Mouse (Mus musculus) forebrain, embryonic 14.5 days (tissue): Measurements from ENCODE around the gene Odaph. TPM values are rescaled to one million over a fixed set of nuclear protein-coding genes. Genes with fewer than 3 reads are reported as not detected.

Source experiments
- ATAC-seq: fragments of 200-750 bp; cut with Nextera tagmentation; 2 replicates; pipeline ENCODE4 v1.8.0; 2017; ENCODE audit warnings: mild to moderate bottlenecking, moderate library complexity
- DNase-seq: peaks from one replicate; pipeline ENCODE4 v3.0.0-alpha.2; 2015; ENCODE audit warnings: low spot score
- H3K27ac ChIP-seq: fragments of 300-500 bp; sonication (generic); 2 replicates; pipeline ENCODE4 v1.5.1; 2014; ENCODE audit warnings: low read depth, mild to moderate bottlenecking, control low read depth, low read length, moderate library complexity
- H3K27me3 ChIP-seq: fragments of 300-500 bp; sonication (generic); replicated peaks from 2 replicates; pipeline ENCODE4 v1.6.1; 2014; ENCODE audit warnings: low read length, control low read depth, mixed read lengths; ENCODE audit not compliant: control insufficient read depth, insufficient read depth
- H3K36me3 ChIP-seq: fragments of 300-500 bp; sonication (generic); 2 replicates; pipeline ENCODE4 v1.6.1; 2014; ENCODE audit warnings: low read length, control low read depth; ENCODE audit not compliant: control insufficient read depth, insufficient read depth
- H3K4me1 ChIP-seq: fragments of 300-500 bp; sonication (generic); 2 replicates; pipeline ENCODE4 v1.6.1; 2014; ENCODE audit warnings: antibody characterized with exemption, low read length, control low read depth; ENCODE audit not compliant: control insufficient read depth, insufficient read depth
- H3K4me2 ChIP-seq: fragments of 300-500 bp; sonication (generic); 2 replicates; pipeline ENCODE4 v1.6.1; 2014; ENCODE audit warnings: mild to moderate bottlenecking, control low read depth, low read length
- H3K4me3 ChIP-seq: fragments of 300-500 bp; sonication (generic); 2 replicates; pipeline ENCODE4 v1.5.1; 2014; ENCODE audit warnings: low read depth, low read length, control low read depth
- H3K9ac ChIP-seq: fragments of 300-500 bp; sonication (generic); 2 replicates; pipeline ENCODE4 v1.6.1; 2014; ENCODE audit warnings: mild to moderate bottlenecking, low read length, control low read depth, moderate library complexity
- H3K9me3 ChIP-seq: fragments of 300-500 bp; sonication (generic); replicated peaks from 2 replicates; pipeline ENCODE4 v1.6.1; 2016; ENCODE audit warnings: low read length, control low read depth, mixed read lengths; ENCODE audit not compliant: control insufficient read depth
- WGBS: fragments of 180-500 bp; shearing (Covaris S2); extraction: QIAGEN DNeasy Blood & Tissue Kit; methylation state at CpG from one replicate; pipeline ENCODE4 v1.1.7; 2014; 5-methylcytosine and 5-hydroxymethylcytosine counted together
- polyA plus RNA-seq: library from polyadenylated mRNA; unstranded; fragments of >200 nt; fragmentation: Nextera tagmentation; extraction: Ambion mirVana; gene quantifications from 2 replicates; pipeline ENCODE4 v1.2.1, GENCODE M21; 2014

Gene Odaph
- polyA plus RNA-seq, 1 experiment from 2014 or later: not detected

- Histone ChIP-seq H3K4me3 (peak overlapping the region; percentile 68), H3K4me2 (peak overlapping the region; percentile 54), H3K4me1 (peaks cover 18% of the 10 kb centered on the region), H3K9me3 (no peaks in the 10 kb centered on the region), H3K36me3 (peaks cover 12% of the 10 kb centered on the region), H3K27me3 (no peaks in the 10 kb centered on the region), H3K27ac (no peak overlapping the region), H3K9ac (peak overlapping the region; percentile 82)
- no peak for DNase-seq
- WGBS: 94% methylated on average over 1 of the region's 1 CpGs
- ATAC-seq: no peak
Measured at GRCm38 (mm10) chr5:91961370-91961769, 25.9 kb upstream of the Odaph start.

GRCm38 (mm10) chr5:91962259-91962638, 25.0 kb upstream of the Odaph start:
- ATAC-seq (peak; percentile 6; the same call in 1 of the 2 replicates), DNase-seq (no peak)
- WGBS: under 1% methylated on average over 14 of the region's 14 CpGs
- Histone ChIP-seq H3K27ac (peak overlapping the region; percentile 98), H3K4me1 (peaks cover 18% of the 10 kb centered on the region), H3K4me3 (peak overlapping the region; percentile 68), H3K27me3 (no peaks in the 10 kb centered on the region), H3K36me3 (peaks cover 4% of the 10 kb centered on the region), H3K4me2 (peak overlapping the region; percentile 54), H3K9me3 (no peaks in the 10 kb centered on the region), H3K9ac (peak overlapping the region; percentile 82)

DNA sequence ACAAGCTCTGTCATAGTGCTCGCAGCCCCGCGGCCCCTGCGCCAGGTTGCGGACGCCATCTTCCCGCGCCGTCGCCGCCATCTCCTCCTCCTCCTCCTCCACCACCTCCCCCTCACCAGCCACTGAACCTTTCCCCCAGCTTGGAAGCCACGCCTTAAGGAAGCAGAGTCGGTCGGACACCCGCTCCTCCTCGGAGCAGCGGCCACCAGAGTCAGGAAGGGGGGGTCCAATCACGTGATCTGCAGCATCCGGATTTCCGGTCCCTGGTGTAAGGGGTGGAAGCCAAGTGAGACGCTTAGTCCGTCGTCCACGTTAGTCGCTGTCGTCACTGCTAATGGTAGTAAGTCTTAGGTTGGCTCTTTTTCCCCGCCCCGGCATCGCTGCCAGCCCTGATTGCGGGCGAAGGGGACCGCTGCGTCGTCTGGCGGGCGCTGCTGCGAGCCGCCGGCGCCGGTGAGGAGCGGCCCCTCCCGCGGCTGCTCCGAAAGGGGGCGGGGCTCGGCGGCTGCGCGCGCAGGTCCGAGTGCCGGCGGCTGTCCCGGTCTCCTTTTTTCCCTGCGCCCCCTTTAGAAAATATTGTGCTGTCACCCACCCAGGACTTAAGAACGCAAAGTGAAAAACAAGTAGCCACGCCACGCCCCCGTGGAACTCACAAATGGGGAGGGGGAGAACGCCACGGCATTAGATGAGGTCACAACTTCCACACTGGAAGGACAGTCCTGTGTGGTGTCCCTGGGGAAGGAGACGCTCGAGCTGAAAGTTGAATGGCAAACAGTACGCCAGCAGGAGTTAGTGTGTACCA, 24.4 kb upstream of the Odaph start, which contains the start of gene Rchy1:
Gene Rchy1 (minus strand): TSS at position 430 of the 802 bp plus-strand sequence.
- DNase-seq (peak; percentile 96), ATAC-seq (peak; percentile 97)
- H3K27ac ChIP-seq: peak within 1 kb of the TSS; percentile 98
- no peaks in the 10 kb centered on the region for H3K9me3 ChIP-seq
- H3K36me3 ChIP-seq: 0 out of 2 replicates have a peak, but pooled peaks cover under 1% of the 10 kb centered on the region
- no peaks in the 10 kb centered on the region for H3K27me3 ChIP-seq
- peak within 1 kb of the TSS; percentile 68 for H3K4me3 ChIP-seq
- H3K9ac ChIP-seq: peak within 1 kb of the TSS; percentile 82
- H3K4me1 ChIP-seq: peaks cover 18% of the 10 kb centered on the region
- H3K4me2 ChIP-seq: peak within 1 kb of the TSS; percentile 55
- WGBS: under 1% methylated on average over 50 of the region's 65 CpGs

- no peaks in the 10 kb centered on the region for H3K36me3 ChIP-seq
- no peak overlapping the region for H3K27ac ChIP-seq
- no peak for DNase-seq
- no peak overlapping the region for H3K4me3 ChIP-seq
- no peaks in the 10 kb centered on the region for H3K9me3 ChIP-seq
- ATAC-seq: no peak
- H3K4me1 ChIP-seq: no peaks in the 10 kb centered on the region
- no peak overlapping the region for H3K9ac ChIP-seq
- WGBS: 93% methylated on average over 3 of the region's 3 CpGs
- H3K27me3 ChIP-seq: no peaks in the 10 kb centered on the region
- no peak overlapping the region for H3K4me2 ChIP-seq
Measured at GRCm38 (mm10) chr5:91972046-91972445, 15.2 kb upstream of the Odaph start.

DNA sequence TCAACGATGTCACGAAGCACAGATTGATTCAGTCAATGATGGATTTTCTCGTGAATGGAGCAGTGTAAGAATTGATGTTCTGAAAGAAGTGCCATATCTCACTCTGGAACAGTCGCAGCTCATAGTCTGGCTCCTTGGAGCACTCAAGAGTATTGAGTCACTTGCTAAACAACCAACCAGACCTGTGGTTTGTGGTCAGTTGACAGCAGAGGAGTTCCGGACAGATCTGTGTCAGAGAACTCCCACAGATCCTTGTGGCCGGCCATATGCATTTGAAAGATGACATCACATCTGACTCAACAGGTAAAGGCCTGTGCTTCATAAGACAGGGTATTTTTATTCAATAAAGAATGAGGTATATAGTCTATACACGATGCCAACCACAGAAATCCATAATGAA, 13.3 kb upstream of the Odaph start:
- no peaks in the 10 kb centered on the region for H3K9me3 ChIP-seq
- no peaks in the 10 kb centered on the region for H3K36me3 ChIP-seq
- no peak for DNase-seq
- 91% methylated on average over 7 of the region's 7 CpGs for WGBS
- H3K4me1 ChIP-seq: no peaks in the 10 kb centered on the region
- H3K27me3 ChIP-seq: no peaks in the 10 kb centered on the region
- H3K9ac ChIP-seq: no peak overlapping the region
- no peak overlapping the region for H3K4me2 ChIP-seq
- no peak overlapping the region for H3K27ac ChIP-seq
- no peak for ATAC-seq
- H3K4me3 ChIP-seq: no peak overlapping the region

- Histone ChIP-seq H3K4me2 (no peak overlapping the region), H3K9ac (no peak overlapping the region), H3K4me1 (no peaks in the 10 kb centered on the region), H3K9me3 (no peaks in the 10 kb centered on the region), H3K4me3 (no peak overlapping the region), H3K36me3 (no peaks in the 10 kb centered on the region), H3K27ac (no peak overlapping the region), H3K27me3 (no peaks in the 10 kb centered on the region)
- ATAC-seq: no peak
- 92% methylated on average over 9 of the region's 9 CpGs for WGBS
- no peak for DNase-seq
Measured at GRCm38 (mm10) chr5:91975758-91976157, 11.5 kb upstream of the Odaph start.

DNA sequence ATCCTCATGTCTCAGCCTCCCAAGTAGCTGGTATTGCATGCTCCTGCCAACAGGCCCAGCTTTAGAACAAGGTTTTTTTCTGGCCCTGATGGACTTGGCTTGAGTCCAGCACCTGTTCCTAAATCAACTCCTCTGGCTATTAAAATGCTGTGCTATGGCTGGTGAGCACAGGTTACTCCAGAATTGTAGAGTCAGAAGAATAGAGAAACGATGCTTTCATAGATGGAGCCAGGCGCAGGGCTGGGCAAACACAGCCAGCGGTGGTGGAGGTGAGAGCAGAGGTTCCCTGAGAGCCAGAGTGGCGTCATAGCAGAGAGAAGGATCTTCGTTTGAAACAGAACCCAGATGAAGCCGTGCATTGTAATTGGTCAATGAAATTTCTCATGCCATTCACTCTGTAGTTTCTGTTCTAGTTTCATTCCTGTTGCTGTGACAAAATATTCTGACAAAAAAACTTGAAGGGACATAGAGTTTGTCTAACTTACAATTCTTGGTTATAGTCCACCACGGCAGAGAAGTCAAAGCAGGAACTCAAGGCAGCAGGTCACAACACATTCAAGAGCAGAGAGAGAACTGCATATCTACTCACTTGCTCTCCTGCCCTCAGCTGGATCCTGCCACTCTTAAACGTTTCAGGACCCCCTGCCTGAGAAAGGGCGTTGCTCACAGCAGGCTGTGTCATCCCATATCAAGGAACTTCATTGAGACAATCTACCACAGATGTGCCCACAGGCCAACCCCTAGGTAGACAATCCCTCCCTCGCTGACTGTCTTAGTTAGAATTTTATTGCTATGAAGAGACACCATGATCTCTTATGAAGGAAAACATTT, 10.5 kb upstream of the Odaph start:
- Histone ChIP-seq H3K4me1 (no peaks in the 10 kb centered on the region), H3K27ac (no peak overlapping the region), H3K4me2 (no peak overlapping the region), H3K9ac (no peak overlapping the region), H3K4me3 (no peak overlapping the region), H3K36me3 (no peaks in the 10 kb centered on the region), H3K27me3 (no peaks in the 10 kb centered on the region), H3K9me3 (no peaks in the 10 kb centered on the region)
- no peak for ATAC-seq
- 76% methylated on average over 10 of the region's 10 CpGs for WGBS
- DNase-seq: no peak

DNA sequence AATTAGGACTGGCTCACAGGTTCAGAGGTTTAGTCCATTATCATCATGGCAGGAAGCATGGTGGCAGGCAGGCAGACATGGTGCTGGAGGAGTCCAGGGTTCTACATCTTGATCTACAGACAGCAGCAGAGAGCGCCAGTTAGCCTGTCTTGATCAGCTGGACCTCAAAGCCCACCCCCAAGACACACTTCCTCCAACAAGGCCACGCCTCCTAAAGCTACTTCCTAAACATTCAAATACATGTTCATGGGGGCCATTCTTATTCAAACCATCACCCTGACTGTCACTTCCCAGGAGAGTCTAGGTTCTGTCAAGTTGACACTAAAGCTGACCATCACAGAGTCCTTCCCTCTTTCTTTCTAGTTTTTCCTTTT, 9.9 kb upstream of the Odaph start:
- no peaks in the 10 kb centered on the region for H3K36me3 ChIP-seq
- no peak for ATAC-seq
- H3K9me3 ChIP-seq: no peaks in the 10 kb centered on the region
- H3K9ac ChIP-seq: no peak overlapping the region
- no peak overlapping the region for H3K4me2 ChIP-seq
- no peak overlapping the region for H3K27ac ChIP-seq
- no peak for DNase-seq
- H3K4me1 ChIP-seq: no peaks in the 10 kb centered on the region
- WGBS: 85% methylated on average over 2 of the region's 2 CpGs
- no peak overlapping the region for H3K4me3 ChIP-seq
- no peaks in the 10 kb centered on the region for H3K27me3 ChIP-seq
